Mouse (Mus musculus) adipocyte (in vitro differentiated cells): ENCODE measurements at regions not wholly inside any gene's neighbourhood (a gene's known extent, or its start where the extent isn't known, plus 50 kb on each side); places are given as distances from the start of the nearest gene placed in this dataset.
"Not testable (repeated sequence)": the region's sequence is repeated elsewhere in the genome, so short reads cannot be mapped to it uniquely, and the experiment has no call there.

ENCODE experiments used
- DNase-seq: peaks from one replicate; pipeline ENCODE4 v3.0.0-alpha.2; 2016; ENCODE audit warnings: low spot score

DNA sequence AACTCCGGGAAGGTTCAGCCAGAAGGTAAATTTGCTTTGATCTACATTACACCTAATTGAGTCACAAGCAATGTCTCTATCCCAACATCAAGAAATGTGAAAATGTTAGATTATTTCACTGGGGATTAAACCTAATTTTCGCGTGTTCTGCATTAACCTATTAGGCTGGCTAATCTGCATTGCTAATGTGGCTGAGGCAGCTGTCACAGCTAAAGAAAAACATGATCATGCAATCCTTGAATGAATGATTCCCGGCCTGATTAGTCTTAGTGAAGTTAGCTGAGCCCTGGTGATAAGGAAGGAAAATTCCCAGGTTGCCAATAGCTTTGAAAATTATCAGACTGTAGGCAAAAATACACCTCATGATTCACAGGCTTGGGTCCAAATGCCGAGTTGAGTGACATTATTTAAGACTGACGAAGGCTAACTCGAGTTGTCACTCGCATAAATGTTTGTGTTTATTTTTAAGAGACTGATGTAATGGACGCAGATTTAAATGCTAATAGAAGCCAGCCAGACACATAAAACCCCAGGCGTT is 131.5 kb upstream of the Kiz start:
- no peak for DNase-seq

DNA sequence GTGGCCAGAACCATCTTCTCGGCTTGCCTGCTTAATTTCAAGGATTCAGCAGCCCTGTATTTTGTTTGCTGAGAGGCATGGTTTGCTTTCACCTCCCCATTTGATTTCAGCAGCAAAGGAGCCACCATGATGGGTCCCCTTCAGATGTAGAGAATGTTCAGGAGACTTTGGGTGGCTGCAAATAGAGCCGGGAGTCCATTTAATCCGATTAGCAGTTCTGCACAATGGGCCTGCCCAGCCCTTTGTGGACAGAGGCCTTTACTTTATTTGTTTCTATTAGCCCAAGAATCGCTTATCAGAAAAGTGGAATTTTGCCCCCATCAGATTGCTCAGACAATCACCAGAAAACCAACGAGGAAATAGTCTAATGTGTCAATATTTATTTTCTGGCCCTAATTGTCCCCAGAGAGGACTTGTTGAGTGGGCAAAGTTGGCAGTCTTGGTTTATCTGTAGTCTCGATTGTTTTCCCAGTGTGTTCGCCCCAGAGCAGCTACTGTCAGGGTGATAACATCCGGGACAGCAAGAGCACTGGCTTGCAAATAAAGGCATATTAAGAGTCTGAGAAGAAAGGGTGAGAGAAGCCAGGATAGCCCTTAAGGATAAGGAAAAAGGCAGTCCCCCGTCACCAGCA is 130.6 kb upstream of the Kiz start:
- no peak for DNase-seq

DNA sequence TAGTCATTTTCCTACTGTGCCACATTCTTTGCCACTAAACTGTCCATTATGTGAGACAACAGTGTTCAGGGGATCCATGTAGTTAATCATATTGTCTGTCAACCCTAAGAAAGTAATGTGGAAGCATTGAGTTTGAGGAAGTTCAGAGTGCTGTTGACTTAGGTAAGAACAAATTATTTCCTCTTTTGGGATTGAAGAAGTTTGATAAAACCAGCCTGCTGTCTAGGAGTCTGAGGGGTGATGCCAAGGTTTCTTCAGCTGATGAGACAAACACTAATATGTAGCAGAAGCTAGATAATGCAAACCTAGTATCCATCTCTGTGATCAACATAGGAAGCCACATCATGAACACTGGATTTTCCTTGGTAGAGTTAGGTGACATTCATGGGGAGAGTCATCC is 127.0 kb upstream of the Kiz start:
- no peak for DNase-seq

DNA sequence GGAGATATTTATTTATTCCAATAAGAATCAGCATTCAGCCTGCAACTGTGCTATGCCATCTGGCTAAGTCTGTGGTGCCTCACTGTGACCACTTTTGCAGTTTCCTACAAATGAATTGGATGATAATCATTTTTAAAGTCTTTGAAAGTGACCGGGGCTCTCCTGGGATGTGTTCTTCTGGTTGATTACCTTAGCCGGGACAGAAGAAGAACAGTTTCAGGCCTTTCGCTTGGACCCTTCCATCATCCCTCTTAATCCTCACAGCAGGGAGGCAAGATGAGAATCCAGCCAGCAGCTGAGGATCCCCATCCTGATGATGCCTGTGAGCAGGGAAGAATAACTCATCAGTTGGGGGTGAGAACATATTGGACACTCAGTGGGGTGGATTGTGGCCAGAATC is 124.6 kb upstream of the Kiz start:
- no peak for DNase-seq

DNA sequence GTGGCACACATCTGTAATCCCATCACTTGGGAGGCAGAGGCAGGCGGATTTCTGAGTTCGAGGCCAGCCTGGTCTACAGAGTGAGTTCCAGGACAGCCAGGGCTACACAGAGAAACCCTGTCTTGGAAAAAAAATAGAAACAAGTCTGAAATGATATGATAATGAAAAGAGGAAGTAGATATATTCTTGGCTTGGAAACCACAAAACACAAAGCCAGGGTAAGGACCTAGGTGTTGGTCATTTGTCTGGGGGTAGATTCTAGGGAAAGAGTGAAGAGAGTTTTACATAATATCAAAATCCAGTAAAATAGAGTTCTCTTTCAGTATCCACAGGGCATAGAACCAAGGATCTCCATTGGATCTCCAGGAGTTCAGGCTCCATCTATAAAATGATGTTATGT is 122.8 kb upstream of the Kiz start:
- not testable (repeated sequence) for DNase-seq

DNA sequence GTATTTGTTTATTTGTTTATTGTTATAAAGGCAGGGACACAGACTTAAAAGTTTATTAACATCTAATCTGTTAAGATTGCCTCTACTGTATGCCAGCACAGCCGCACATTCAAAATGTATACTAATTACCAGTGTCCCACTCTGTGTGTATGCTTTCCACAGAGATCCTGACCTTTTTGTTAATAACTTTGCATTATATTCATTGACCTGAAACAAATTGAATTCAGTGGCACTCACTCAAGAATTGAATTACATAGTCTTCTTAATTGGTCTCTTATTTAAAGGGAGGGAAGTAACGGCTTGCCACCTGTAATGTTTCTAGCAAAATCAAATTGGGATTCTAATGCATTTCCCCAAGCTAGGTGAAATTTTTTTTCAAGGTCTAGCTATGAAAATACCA is 111.3 kb upstream of the Kiz start:
- no peak for DNase-seq

DNA sequence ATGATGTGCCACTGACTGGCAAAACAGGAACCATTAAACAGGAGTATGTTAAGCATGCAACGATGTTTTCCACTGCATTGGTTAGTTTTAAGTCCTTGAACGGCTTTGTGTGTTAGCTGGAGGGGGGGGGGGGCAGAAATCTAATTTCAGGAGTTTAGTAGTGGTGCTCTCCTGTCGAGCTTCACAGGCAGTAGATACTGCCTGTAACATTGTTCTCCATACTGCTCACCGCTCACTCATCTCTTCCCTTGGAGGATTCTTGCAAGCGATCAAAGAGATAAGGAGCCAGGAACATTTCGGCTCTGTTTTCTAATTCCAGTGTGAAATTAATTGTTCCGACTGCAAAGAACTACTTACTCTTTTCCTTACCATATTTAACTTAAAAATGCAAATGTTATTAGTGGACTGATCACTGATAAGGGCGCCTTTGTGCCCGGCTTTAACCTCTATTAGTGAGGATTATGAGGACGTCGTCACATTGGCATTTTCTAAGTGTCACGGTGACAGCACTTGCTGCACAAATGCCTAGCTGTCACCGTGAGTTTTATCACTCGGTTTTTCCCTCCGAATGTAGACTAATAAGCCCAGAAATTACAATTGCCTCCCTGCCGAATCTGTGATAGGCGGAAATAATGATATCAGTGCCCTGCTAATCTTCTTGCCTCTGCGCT is 110.5 kb upstream of the Kiz start:
- no peak for DNase-seq

DNA sequence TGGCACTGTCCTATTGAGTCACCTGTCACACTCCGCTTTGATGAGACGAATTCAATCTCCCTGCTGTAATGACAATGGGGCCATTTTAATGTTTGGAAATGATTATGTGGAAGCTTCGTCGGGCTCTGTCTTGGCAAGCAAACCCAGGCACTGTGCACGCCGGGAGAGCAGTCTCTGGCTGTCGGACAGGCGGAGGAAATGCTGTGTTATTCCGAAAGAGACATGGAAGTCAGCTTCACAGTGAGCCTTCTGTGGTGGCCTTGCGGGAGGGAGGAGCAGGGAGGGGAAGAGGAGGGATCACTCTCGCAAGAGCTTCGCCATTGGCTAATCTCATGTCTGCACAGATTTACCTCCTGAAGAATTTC is 110.0 kb upstream of the Kiz start:
- no peak for DNase-seq

DNA sequence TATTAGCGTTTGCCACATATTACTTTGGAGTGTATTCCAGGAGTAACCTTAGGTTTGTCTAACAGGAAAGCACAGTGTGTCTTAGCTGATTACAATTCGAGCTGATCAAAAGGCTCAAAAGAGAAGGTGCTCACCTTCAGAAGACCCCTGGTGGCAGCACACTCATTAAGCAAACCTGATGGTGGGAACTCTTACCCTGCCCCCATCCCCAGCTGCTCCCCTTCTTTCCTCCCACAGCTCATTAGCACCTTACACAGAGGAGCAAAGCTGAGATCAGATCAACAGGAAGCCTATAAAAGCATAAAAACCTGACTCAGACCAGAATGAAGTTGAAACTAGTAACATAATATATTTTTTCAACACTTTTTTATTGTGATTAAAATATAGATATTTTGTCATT is 101.7 kb upstream of the Kiz start:
- no peak for DNase-seq

DNA sequence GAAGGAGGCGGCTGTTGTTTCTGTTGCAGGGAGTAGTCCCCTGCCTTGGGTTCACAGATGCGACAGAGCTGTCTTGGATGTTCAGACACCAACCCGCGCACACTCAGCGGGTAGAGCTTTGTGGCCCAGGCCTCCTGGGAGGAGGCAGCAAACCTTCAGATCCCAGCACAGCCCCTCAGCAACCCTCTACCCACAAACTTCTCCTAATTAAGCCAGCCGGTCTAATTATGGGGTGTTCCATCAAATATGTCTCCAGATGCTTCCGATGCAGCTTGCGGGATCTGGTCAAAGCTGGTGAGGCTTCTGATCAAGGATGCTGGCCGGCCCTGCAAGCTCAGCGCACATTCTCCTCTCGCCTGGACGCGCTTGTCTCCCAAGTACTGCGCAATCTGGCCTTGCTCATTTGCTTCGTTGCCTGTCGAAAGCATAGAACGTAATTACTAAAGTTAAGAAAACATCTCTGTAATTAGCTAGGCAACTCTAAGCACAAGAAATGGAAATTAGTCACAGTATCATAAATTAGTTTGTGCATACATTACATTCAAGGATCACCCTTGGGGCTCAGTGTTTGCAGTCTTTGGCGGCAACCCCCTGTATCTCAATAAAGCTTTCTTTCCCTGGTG is 92.0 kb upstream of the Kiz start:
- DNase-seq, result no peak

DNA sequence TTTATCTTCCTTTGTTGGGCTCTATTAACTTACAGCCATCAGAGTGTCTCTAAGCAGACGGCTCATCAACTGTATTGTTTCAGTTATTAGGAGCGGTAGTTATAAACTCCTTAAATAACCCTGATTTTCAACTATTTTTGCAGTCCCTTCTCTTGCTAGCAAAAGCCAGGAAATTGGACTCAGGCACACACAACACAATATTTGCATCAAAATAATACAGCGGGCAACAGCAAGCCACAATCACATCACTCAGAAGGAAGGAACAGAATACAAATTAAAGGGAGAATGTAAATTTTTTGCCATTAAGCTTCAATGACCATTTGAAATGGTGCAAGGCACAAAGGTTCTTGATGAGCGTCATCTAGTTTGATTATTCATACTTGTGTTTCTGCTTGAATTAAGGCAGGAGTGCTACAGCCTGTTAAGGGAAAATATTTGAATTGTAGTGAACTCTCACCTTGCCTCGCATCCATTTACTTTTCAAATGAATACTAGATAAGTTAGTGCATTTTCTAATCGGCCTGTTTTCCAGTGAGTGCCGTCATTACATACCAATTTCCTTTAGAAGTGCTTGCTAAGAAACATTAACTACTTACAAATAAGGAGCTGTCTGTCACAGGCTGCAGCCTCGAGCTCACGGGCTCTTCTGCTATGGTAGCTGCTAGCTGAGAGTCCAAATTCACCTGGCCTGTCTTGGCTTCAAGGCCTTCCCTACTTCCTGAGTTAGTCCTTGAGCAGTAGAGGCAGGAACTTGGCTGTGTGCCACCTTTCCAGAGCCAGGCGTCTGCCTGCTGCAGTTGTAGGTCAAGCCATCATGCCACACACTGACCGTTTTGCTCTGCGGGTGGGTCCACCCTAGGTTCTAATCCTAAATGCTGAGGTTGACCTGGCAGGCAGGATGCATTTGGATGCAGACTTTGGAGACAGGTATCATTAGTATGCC is 91.1 kb upstream of the Kiz start:
- DNase-seq, result no peak

DNA sequence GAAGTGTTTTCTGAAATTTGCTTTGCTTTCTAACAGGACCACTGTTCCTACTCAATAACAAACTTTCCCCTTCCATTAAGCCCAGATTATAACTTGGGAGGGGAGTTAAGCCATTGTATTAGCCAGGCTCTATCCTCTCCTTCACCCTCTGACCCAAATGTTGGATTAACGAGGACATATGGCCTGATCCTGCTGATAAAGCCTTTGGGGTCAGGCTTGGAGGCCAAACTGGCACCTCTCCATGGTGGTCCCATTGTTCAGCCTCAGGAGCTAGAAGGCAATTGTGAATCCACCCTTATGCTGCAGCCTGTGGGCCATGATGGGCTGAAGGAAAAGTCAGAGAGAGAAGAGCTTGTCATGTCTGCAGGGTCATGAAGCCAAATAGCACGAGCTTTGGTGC is 80.8 kb upstream of the Kiz start:
- no peak for DNase-seq

DNA sequence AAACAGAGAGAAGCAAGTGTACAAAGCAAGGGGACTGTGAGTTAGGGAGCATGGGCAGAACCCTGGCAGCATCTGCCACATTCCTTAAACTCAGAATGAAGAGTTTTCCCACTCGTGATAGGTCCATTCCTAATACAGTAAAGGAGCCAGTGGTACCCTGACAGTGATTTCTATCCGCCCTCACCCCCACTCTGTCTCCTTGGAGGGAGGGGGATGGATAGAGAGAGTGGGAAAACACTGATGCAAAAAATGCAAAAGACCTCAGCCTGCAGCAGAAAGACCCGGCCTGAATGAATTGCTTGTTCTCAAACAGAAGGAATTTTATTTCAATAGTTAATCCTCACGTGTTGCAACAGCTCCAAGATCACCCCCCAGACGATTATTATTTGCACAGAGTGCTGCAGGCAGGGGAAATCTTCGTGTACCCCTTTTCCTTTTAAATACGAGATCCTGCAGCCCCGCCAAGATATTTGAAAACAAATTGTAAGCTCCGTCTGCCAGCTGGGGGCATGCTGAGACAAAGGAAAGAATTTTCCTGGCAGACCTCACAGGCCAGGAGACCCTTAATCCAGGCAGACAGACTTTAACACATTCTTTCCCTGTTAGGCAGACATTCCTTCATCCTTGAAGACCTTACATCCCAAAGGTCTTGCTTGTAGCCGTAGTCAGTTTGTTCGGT is 68.4 kb upstream of the Kiz start:
- no peak for DNase-seq

DNA sequence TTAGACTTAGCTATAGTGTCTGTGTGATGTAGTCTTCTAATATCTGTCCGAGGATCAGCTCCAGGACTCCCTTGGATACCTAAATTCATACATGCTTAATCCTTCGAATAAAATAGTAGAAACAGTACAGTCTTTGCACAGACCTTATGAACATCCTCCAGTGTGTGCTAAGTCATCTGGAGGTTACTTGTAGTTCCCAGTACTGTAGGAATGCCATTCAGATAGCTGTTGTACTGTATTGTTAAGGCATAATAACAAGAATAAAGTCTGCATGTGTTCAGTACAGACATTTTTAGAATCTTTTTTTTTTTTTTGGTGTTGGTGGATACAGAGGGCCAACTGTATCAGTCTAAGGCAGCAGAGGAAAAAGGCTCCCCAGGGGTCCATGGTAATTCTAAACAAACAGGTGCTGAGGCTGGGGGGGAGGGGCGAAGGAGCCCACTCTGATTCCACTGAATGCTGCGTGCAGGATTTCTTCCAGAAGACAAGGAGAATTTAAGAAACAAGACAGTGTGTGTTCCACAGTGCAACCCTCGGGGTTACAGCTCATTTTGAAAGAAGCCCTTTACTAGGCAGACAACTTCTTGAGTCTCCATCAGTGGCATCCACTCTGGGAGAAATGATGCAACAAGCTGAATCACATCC is 67.7 kb upstream of the Kiz start:
- DNase-seq, result no peak

DNA sequence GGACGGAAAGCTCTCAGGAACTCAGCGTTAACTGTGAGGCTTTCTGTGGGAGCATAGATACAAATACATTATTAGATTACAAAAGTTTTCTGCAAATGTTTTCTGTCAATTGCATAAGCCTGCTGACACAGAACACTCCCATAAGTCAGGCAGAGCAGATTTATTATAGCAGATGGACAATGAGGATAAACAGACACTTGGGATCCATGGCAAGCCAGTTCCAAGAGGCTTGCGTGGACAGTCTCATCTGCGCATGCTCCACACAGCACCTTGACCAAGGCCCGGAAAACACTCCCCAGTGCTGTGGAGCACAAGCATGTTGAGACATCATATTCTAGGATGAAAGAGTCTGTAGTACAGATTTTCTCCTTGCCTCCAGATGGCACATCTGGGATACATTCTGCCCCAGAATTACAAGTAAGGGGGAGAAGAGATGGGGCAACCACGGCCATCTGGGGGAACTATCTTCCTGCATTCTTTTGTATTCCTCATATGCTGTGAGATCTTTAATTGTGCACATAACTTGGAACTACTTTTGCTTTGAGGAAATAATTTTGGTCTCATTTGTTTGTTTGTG is 62.7 kb upstream of the Kiz start:
- DNase-seq, result no peak

DNA sequence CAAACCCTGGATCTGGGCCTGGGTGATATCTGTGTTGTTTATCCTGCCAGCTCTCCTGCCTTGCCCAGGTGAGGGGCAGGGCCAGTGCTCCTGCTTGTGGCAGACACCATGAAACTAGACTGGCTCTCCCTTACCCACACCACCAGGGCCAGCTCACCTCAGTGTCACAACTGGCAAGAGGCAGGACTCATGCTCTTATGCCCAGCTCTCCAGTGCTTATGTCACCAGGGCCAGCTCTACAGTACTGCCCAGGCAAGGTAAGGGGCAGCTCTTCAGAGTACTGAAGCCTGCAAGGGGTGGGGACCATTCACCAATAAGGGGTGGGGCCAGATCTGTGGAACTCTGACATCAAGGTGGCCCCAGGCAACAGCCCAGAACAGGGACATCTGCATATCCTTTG is 52.7 kb upstream of the Kiz start:
- DNase-seq, result no peak
